Mouse (Mus musculus) small intestine, adult 10 weeks (tissue): Measurements from ENCODE around the gene Prr15. TPM values are rescaled to one million over a fixed set of nuclear protein-coding genes. Genes with fewer than 3 reads are reported as not detected.

Source experiments
- polyA plus RNA-seq: library from polyadenylated mRNA; stranded (reverse); fragments of 350-450 nt; fragmentation: Illumina TruSeq; extraction: RNeasy Lipid Tissue Mini Kit (QIAGEN cat#74804); gene quantifications from one replicate; pipeline ENCODE4 v1.2.3, GENCODE M21; 2014; ENCODE audit warnings: low replicate concordance

The Prr15 gene
- polyA plus RNA-seq = 49.9 TPM

GRCm38 (mm10) chr6:54325246-54325885 lies at the start of gene Prr15:
Gene Prr15 (plus strand): TSS chr6:54325835.

Other genes starting within 250 kb of the Prr15 start
- 12.8 TPM for gene Wipf3, start 103.8 kb downstream of the Prr15 start, polyA plus RNA-seq
- gene Scrn1, start 240.7 kb downstream of the Prr15 start, polyA plus RNA-seq = 0.52 TPM